Mouse (Mus musculus) neural tube, postnatal 0 days (tissue): ENCODE measurements around the gene Rmnd1. TPM values are rescaled to one million over a fixed set of nuclear protein-coding genes. Genes with fewer than 3 reads are reported as not detected.

ENCODE experiments used
- polyA plus RNA-seq: library from polyadenylated mRNA; unstranded; fragments of >200 nt; fragmentation: Nextera tagmentation; extraction: Ambion mirVana; gene quantifications from 2 replicates; pipeline ENCODE4 v1.2.1, GENCODE M21; 2015

The Rmnd1 gene
- polyA plus RNA-seq, result 27.9 and 29.9 TPM in 2 replicates

GRCm38 (mm10) chr10:4432123-4432931, at the start of gene Rmnd1, which contains the start of gene Armt1:
TSS of gene Rmnd1 (minus strand) at chr10:4432388.
TSS of gene Armt1 (plus strand) at chr10:4432467.

GRCm38 (mm10) chr10:4387701-4388383, 44.3 kb downstream of the Rmnd1 start, which contains the start of gene Zbtb2:
TSS of gene Zbtb2 (minus strand) at chr10:4388108.

Other genes with a start within 250 kb of the Rmnd1 start
- gene Akap12, start 166.0 kb downstream of the Rmnd1 start, polyA plus RNA-seq, result 36.3 and 38.6 TPM in 2 replicates
- gene Zbtb2, start 44.3 kb downstream of the Rmnd1 start, polyA plus RNA-seq, result 9.1 and 9.3 TPM in 2 replicates
- 8.8 and 9.0 TPM in 2 replicates for gene Armt1, start 79 bp upstream of the Rmnd1 start, polyA plus RNA-seq
- 0.41 and 0.56 TPM in 2 replicates for gene Ccdc170, start 50.1 kb upstream of the Rmnd1 start, polyA plus RNA-seq
- 1.1 and 1.7 TPM in 2 replicates for gene Esr1, start 179.2 kb upstream of the Rmnd1 start, polyA plus RNA-seq